Mouse (Mus musculus) kidney, adult 2 months (tissue): ENCODE measurements at regions not wholly inside any gene's neighbourhood (a gene's known extent, or its start where the extent isn't known, plus 50 kb on each side); places are given as distances from the start of the nearest gene placed in this dataset.

ENCODE experiments used
- CTCF ChIP-seq: fragments of 200-500 bp; conservative IDR thresholded peaks from 2 replicates; pipeline ENCODE4 v1.5.1; 2011; ENCODE audit warnings: low read depth, mild to moderate bottlenecking, control low read depth, low read length, moderate library complexity, mixed read lengths; ENCODE audit not compliant: insufficient read depth, insufficient read length
- POLR2A ChIP-seq: fragments of 200-500 bp; IDR thresholded peaks from one replicate; pipeline ENCODE4 v1.6.1; 2011; ENCODE audit warnings: low read depth, low read length, control low read depth

DNA sequence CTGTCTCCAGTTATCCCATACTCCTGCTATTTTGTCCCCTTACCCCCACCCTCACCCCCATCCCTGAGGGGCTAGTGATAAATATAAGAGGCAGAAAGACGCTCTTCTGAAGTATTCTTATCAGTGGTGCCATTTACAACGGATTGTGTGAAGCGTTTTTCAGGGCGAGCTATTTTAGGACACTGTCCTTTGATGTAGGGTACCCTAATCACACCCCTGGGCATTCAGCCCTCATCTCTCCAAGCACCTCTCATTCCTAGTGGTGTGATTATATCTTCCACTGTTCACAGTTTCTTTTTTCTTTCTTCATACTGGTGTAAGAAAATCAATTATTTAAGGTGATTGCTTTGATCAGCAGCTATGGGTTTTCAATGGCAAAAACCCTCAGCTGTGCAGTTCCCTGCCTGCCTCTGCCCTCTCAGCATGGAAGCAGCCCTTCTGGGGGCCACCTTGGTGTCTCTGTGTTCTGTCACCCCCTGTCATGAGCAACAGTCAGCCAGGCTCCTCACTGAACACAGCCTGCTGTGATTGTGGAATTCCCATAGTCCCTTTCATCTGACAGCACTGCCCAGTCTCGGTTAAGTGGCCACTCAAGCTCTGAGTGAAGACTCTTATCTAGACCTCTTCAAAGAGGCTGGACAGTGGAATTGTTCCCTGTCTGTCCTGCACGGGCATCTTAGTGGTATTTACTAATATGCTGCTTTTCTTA, 196.7 kb upstream of the Id2 start:
- TF ChIP-seq POLR2A, result no peak
- TF ChIP-seq CTCF, result no peak
